Mouse (Mus musculus): Measurements from ENCODE around the gene Unc119b. TPM values are rescaled to one million over a fixed set of nuclear protein-coding genes. Genes with fewer than 3 reads are reported as not detected.
"Not testable (repeated sequence)": the region's sequence is repeated elsewhere in the genome, so short reads cannot be mapped to it uniquely, and the experiment has no call there.

Gene Unc119b
- polyA plus RNA-seq, 1 experiment from 2014 or later = 27.9 TPM

DNA sequence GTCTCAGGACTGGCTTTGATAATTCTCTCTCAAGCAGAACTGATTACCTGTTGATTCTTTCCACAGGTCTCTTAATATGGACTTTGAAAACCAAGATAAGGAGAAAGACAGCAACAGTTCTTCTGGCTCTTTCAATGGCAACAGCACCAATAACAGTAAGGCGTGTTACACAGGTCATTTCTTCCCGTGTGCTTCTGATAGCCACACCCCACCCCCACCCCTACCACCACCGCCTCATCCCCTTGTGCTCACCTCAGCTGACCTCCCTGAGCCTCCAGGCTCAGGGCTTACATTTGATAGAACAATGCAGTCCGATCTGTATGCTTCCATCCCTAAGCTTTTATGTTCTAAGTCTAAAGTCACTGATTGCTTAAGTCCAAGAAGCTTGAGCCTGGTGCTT lies 60.0 kb downstream of the Unc119b start:
- Histone ChIP-seq H3K36me3 (ENCODE audit: control insufficient read depth, insufficient read depth, low read length) (peaks cover 7% of the 10 kb centered on the region; the same call in 1 of the 2 replicates), H3K9ac (replicated peaks; ENCODE audit: low read depth, low read length) (no peak overlapping the region), H3K4me3 (ENCODE audit: low read depth, low read length) (no peak overlapping the region), H3K4me2 (ENCODE audit: low read depth, low read length) (no peak overlapping the region), H3K27ac (ENCODE audit: low read depth, low read length) (no peak overlapping the region), H3K4me1 (ENCODE audit: control insufficient read depth, insufficient read depth, low read length) (no peaks in the 10 kb centered on the region), H3K9me3 (ENCODE audit: control insufficient read depth, low read length) (no peaks in the 10 kb centered on the region), H3K27me3 (ENCODE audit: control insufficient read depth, insufficient read depth, low read length) (no peaks in the 10 kb centered on the region)
- WGBS = 84% methylated on average over 4 of the region's 4 CpGs
- no peak for ATAC-seq (ENCODE audit: low read depth)

DNA sequence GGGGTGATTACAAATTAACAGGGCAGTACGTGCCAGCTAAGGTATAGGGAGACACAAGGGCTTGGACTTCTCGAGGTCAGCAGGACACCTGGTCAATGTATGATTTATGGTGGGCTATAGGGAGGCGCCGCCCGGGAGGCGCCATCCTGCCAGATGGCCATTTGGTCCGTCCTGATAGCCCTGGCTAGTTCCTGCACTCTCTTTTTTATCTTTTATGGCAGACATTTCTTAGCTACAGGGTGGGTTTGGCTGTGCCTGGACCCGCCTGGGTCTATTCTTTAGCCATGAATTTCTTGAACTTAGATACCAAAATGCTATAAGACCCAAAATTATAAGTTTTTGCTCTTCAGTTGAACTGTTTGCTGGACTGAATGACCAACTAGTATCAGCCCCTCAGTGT lies 61.5 kb downstream of the Unc119b start:
- WGBS = 18% methylated on average over 8 of the region's 8 CpGs
- H3K4me3 ChIP-seq (ENCODE audit: low read depth, low read length); H3K9ac ChIP-seq (replicated peaks; ENCODE audit: low read depth, low read length); H3K27me3 ChIP-seq (ENCODE audit: control insufficient read depth, insufficient read depth, low read length); ATAC-seq (ENCODE audit: low read depth); H3K27ac ChIP-seq (ENCODE audit: low read depth, low read length); H3K4me2 ChIP-seq (ENCODE audit: low read depth, low read length); H3K9me3 ChIP-seq (ENCODE audit: control insufficient read depth, low read length); H3K36me3 ChIP-seq (ENCODE audit: control insufficient read depth, insufficient read depth, low read length); H3K4me1 ChIP-seq (ENCODE audit: control insufficient read depth, insufficient read depth, low read length): not testable (repeated sequence)

Other genes starting within 250 kb of the Unc119b start
- 3.2 and 4.3 TPM in 2 replicates for gene Oasl2, start 238.0 kb downstream of the Unc119b start, polyA plus RNA-seq (2014; fragmentation: Nextera tagmentation; extraction: Ambion mirVana)
- 0.52 and 0.55 TPM in 2 replicates for gene Oasl1, start 211.7 kb downstream of the Unc119b start, polyA plus RNA-seq (2014; fragmentation: Nextera tagmentation; extraction: Ambion mirVana)
- gene 2210016L21Rik, start 192.8 kb downstream of the Unc119b start, polyA plus RNA-seq (2014; fragmentation: Nextera tagmentation; extraction: Ambion mirVana) = 125 and 139 TPM in 2 replicates
- gene Hnf1a, start 163.9 kb downstream of the Unc119b start, polyA plus RNA-seq (2014; fragmentation: Nextera tagmentation; extraction: Ambion mirVana) = 0.11 TPM in 1 of 2 replicates, not detected in the other
- 32.7 and 33.4 TPM in 2 replicates for gene Sppl3, start 123.8 kb downstream of the Unc119b start, polyA plus RNA-seq (2014; fragmentation: Nextera tagmentation; extraction: Ambion mirVana)
- gene Gm10401, start 36.7 kb downstream of the Unc119b start, polyA plus RNA-seq (2014; fragmentation: Nextera tagmentation; extraction: Ambion mirVana) = 53.0 and 60.9 TPM in 2 replicates
- 11.3 and 11.7 TPM in 2 replicates for gene Acads, start 15.6 kb downstream of the Unc119b start, polyA plus RNA-seq (2014; fragmentation: Nextera tagmentation; extraction: Ambion mirVana)
- gene Mlec, start 23.2 kb upstream of the Unc119b start, polyA plus RNA-seq (2014; fragmentation: Nextera tagmentation; extraction: Ambion mirVana) = 23.9 and 26.2 TPM in 2 replicates
- gene Cabp1, start 59.4 kb upstream of the Unc119b start, polyA plus RNA-seq (2014; fragmentation: Nextera tagmentation; extraction: Ambion mirVana) = 28.1 and 30.3 TPM in 2 replicates
- 116 and 121 TPM in 2 replicates for gene Pop5, start 100.9 kb upstream of the Unc119b start, polyA plus RNA-seq (2014; fragmentation: Nextera tagmentation; extraction: Ambion mirVana)
- gene Rnf10, start 137.9 kb upstream of the Unc119b start, polyA plus RNA-seq (2014; fragmentation: Nextera tagmentation; extraction: Ambion mirVana) = 94.0 and 116 TPM in 2 replicates
- 58.5 and 61.8 TPM in 2 replicates for gene Coq5, start 144.7 kb upstream of the Unc119b start, polyA plus RNA-seq (2014; fragmentation: Nextera tagmentation; extraction: Ambion mirVana)
- gene Dynll1, start 166.0 kb upstream of the Unc119b start, polyA plus RNA-seq (2014; fragmentation: Nextera tagmentation; extraction: Ambion mirVana) = 1,143 and 1,163 TPM in 2 replicates
- gene Srsf9, start 192.2 kb upstream of the Unc119b start, polyA plus RNA-seq (2014; fragmentation: Nextera tagmentation; extraction: Ambion mirVana) = 123 and 140 TPM in 2 replicates
- 45.4 and 53.5 TPM in 2 replicates for gene Gatc, start 206.2 kb upstream of the Unc119b start, polyA plus RNA-seq (2014; fragmentation: Nextera tagmentation; extraction: Ambion mirVana)
- gene Triap1, start 206.2 kb upstream of the Unc119b start, polyA plus RNA-seq (2014; fragmentation: Nextera tagmentation; extraction: Ambion mirVana) = 54.5 and 59.2 TPM in 2 replicates
- 1,051 and 1,284 TPM in 2 replicates for gene Cox6a1, start 214.0 kb upstream of the Unc119b start, polyA plus RNA-seq (2014; fragmentation: Nextera tagmentation; extraction: Ambion mirVana)

All from neural tube, embryonic 14.5 days (tissue).